Mouse (Mus musculus) hindbrain, embryonic 12.5 days (tissue): ENCODE measurements around the gene Pgm5. TPM values are rescaled to one million over a fixed set of nuclear protein-coding genes. Genes with fewer than 3 reads are reported as not detected.

ENCODE experiments used
- polyA plus RNA-seq: library from polyadenylated mRNA; unstranded; fragments of >200 nt; fragmentation: Nextera tagmentation; extraction: Ambion mirVana; gene quantifications from 2 replicates; pipeline ENCODE4 v1.2.1, GENCODE M21; 2016

Pgm5 gene
- polyA plus RNA-seq, 1 experiment from 2014 or later = 1.6 TPM

Other genes starting within 250 kb of the Pgm5 start
- 1.3 and 1.7 TPM in 2 replicates for gene Tmem252, start 187.8 kb downstream of the Pgm5 start, polyA plus RNA-seq
- 182 and 202 TPM in 2 replicates for gene Gm10053, start 13.8 kb upstream of the Pgm5 start, polyA plus RNA-seq
- gene Foxd4, start 39.3 kb upstream of the Pgm5 start, polyA plus RNA-seq = 0.20 and 0.87 TPM in 2 replicates
- gene Cbwd1, start 99.8 kb upstream of the Pgm5 start, polyA plus RNA-seq = 19.8 and 21.5 TPM in 2 replicates
- gene Dock8, start 137.7 kb upstream of the Pgm5 start, polyA plus RNA-seq = 0.80 and 1.7 TPM in 2 replicates